Mouse (Mus musculus) neural tube, embryonic 15.5 days (tissue): ENCODE results near the gene Vmp1. TPM values are rescaled to one million over a fixed set of nuclear protein-coding genes. Genes with fewer than 3 reads are reported as not detected.

ENCODE experiments used
- ATAC-seq: fragments of 200-750 bp; cut with Nextera tagmentation; 2 replicates; pipeline ENCODE4 v1.8.0; 2017; ENCODE audit warnings: mild to moderate bottlenecking, moderate TSS enrichment, moderate library complexity; ENCODE audit not compliant: low FRiP score
- H3K27ac ChIP-seq: fragments of 300-500 bp; sonication (generic); replicated peaks from 2 replicates; pipeline ENCODE4 v1.5.1; 2015; ENCODE audit warnings: mild to moderate bottlenecking, inconsistent platforms
- H3K27me3 ChIP-seq: fragments of 300-500 bp; sonication (generic); replicated peaks from 2 replicates; pipeline ENCODE4 v1.6.1; 2015; ENCODE audit warnings: inconsistent platforms
- H3K36me3 ChIP-seq: fragments of 300-500 bp; sonication (generic); 2 replicates; pipeline ENCODE4 v1.6.1; 2015; ENCODE audit warnings: inconsistent platforms
- H3K4me1 ChIP-seq: fragments of 300-500 bp; sonication (generic); 2 replicates; pipeline ENCODE4 v1.6.1; 2015; ENCODE audit warnings: inconsistent platforms
- H3K4me2 ChIP-seq: fragments of 300-500 bp; sonication (generic); 2 replicates; pipeline ENCODE4 v1.6.1; 2015; ENCODE audit warnings: inconsistent platforms, mild to moderate bottlenecking, moderate library complexity
- H3K4me3 ChIP-seq: fragments of 300-500 bp; sonication (generic); replicated peaks from 2 replicates; pipeline ENCODE4 v1.5.1; 2015; ENCODE audit warnings: mild to moderate bottlenecking, inconsistent platforms
- H3K9ac ChIP-seq: fragments of 300-500 bp; sonication (generic); replicated peaks from 2 replicates; pipeline ENCODE4 v1.6.1; 2015; ENCODE audit warnings: mild to moderate bottlenecking, inconsistent platforms
- H3K9me3 ChIP-seq: fragments of 300-500 bp; sonication (generic); replicated peaks from 2 replicates; pipeline ENCODE4 v1.6.1; 2016; ENCODE audit warnings: inconsistent platforms
- WGBS: fragments of 180-500 bp; shearing (Covaris S2); methylation state at CpG from one replicate; pipeline ENCODE4 v1.1.7; 2015; ENCODE audit warnings: mixed read lengths; 5-methylcytosine and 5-hydroxymethylcytosine counted together
- polyA plus RNA-seq: library from polyadenylated mRNA; unstranded; fragments of >200 nt; fragmentation: Nextera tagmentation; extraction: Ambion mirVana; gene quantifications from 2 replicates; pipeline ENCODE4 v1.2.1, GENCODE M21; 2015

Gene Vmp1
- polyA plus RNA-seq, 1 experiment from 2014 or later: 126 TPM

DNA sequence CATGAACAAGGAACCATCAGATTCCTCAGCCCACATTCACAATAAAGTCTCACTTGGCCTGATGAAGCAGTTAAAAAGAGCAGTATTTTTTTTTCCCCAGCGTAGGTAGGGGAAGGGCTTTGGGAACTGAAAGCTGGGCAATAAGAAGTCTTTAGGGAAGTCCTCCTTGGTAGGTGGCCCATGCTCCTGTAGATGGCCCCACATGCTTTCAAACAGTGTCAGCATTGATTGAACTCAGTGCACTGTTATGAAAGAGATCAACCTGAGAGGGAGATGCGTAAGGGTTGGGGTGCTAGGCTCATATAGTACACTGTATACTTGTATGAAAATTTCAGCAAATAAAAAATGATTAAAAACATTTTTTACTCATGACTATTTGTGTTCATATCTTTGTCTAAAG is 8.3 kb upstream of the Vmp1 start:
- WGBS: 88% methylated on average over 2 of the region's 2 CpGs
- H3K27ac ChIP-seq: no peak overlapping the region
- no peak overlapping the region for H3K4me2 ChIP-seq
- no peak for ATAC-seq
- H3K4me1 ChIP-seq: peaks cover 1% of the 10 kb centered on the region; the same call in 1 of the 2 replicates
- H3K9ac ChIP-seq: no peak overlapping the region
- H3K9me3 ChIP-seq: no peaks in the 10 kb centered on the region
- no peak overlapping the region for H3K4me3 ChIP-seq
- no peaks in the 10 kb centered on the region for H3K27me3 ChIP-seq
- peaks cover 59% of the 10 kb centered on the region for H3K36me3 ChIP-seq

DNA sequence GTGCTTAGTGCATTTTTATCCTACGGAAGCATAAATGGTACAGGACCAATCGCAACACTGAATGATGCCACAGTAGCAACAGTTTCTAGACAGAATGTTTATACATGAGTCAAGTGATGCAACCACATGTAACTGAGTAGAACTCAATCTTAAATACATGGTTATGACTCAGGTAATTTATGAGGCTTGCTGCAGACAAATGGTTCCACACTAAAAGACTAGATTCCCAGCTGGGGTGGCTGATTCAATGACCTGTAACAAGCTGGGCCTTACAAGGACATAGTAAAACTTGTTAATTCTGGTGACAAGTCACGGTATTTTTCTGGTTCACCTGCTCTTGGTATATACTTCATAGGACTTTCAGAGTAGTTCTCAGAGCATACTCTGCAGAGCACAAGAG is 7.8 kb upstream of the Vmp1 start:
- no peaks in the 10 kb centered on the region for H3K9me3 ChIP-seq
- no peaks in the 10 kb centered on the region for H3K27me3 ChIP-seq
- H3K9ac ChIP-seq: no peak overlapping the region
- peaks cover 55% of the 10 kb centered on the region for H3K36me3 ChIP-seq
- H3K27ac ChIP-seq: no peak overlapping the region
- H3K4me3 ChIP-seq: no peak overlapping the region
- peaks cover 3% of the 10 kb centered on the region; the same call in 1 of the 2 replicates for H3K4me1 ChIP-seq
- ATAC-seq: no peak
- H3K4me2 ChIP-seq: no peak overlapping the region
- 93% methylated on average over 3 of the region's 3 CpGs for WGBS

DNA sequence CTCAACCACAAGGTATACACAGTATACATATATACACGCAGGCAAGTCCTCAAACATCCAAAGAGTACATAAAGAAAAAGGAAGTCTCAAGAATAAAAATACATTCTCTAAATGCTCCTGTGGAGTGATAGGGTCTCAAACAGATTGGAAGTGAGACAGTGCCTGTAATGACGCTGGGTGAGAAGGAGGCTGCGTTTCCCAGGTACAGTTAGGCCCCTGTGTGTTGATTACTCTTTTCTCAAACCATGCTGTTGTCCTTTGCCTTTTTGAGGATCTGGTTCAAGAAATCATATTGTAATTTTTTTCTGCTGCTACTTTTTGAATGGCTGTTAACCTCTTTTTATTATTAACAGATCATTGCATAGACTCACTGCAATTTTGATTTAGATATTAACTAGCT is 6.7 kb upstream of the Vmp1 start:
- Histone ChIP-seq H3K27me3 (no peaks in the 10 kb centered on the region), H3K4me3 (no peak overlapping the region), H3K4me2 (no peak overlapping the region), H3K9ac (no peak overlapping the region), H3K36me3 (peaks cover 50% of the 10 kb centered on the region), H3K27ac (no peak overlapping the region), H3K4me1 (peaks cover 10% of the 10 kb centered on the region), H3K9me3 (no peaks in the 10 kb centered on the region)
- ATAC-seq: no peak
- 95% methylated on average over 3 of the region's 3 CpGs for WGBS

DNA sequence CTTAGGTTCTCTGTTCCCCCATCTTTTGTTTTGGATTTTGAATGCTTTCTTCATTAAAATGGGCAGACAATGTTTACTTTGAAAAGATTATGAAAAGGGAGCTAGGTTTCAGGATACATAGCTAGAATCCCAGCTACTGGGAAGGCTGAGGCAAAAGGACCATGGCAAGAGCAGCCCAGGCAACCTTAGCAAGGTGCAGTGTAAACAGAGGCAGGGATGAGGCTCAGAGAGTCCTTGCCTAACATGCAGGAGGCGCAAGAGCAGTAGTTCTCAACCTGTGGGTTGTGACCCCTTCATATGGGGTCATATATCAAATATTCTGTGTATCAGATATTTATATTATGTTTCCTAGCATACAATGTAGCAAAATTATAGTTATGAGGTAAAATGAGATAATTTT is 1.7 kb upstream of the Vmp1 start:
- Histone ChIP-seq H3K36me3 (peaks cover 14% of the 10 kb centered on the region), H3K9me3 (no peaks in the 10 kb centered on the region), H3K27me3 (no peaks in the 10 kb centered on the region), H3K27ac (no peak overlapping the region), H3K4me2 (peak overlapping the region; percentile 86; the same call in 1 of the 2 replicates), H3K4me3 (no peak overlapping the region), H3K4me1 (peaks cover 39% of the 10 kb centered on the region), H3K9ac (no peak overlapping the region)
- WGBS: 93% methylated on average over 1 of the region's 1 CpGs
- no peak for ATAC-seq

DNA sequence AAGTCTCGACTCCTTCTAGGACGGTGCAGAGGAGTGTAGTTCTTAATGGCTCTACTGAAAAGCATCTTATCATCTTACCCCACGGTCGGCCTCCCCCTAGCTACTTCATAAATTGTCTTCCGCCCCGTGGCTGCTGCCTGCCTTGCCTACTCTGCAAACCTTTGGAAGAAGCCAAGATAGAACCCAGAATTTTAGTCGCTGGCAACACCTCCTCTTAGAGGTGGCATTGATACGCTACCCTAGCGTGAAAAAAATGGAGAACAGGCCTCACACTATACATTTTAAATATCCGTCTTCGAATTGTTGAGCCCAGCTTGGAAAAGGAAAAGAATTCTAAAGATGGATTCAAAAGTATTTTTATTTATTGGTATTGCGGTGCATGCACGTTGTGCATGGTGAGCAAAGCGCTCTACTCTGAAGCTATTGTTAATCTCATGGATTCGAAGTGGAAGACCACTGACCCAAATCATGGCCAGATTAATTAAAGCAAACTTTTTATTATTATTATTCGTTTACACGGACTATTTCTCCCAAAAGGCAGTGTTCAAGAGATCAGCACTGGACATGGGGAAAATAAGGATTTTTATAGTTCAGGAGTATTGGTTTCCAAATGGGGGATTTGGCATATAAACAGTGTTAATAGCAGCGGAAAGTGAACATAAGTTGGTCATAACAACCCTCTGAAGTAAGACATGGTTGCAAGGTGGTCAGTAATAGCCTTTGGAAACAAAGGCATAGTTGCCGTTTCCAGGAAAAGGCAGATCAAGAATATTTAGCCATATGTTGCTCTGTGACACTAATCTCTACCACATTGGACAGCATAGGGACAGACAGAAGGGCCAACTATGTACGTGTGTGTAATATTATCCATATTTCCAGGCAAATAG is 733 bp upstream of the Vmp1 start:
- Histone ChIP-seq H3K4me3 (peak overlapping the region; percentile 91), H3K9ac (peak overlapping the region; percentile 89), H3K27me3 (no peaks in the 10 kb centered on the region), H3K36me3 (peaks cover 5% of the 10 kb centered on the region), H3K4me1 (peaks cover 39% of the 10 kb centered on the region), H3K4me2 (peak overlapping the region; percentile 86), H3K9me3 (no peaks in the 10 kb centered on the region), H3K27ac (peak overlapping the region; percentile 90)
- no peak for ATAC-seq
- WGBS: 10% methylated on average over 20 of the region's 20 CpGs

DNA sequence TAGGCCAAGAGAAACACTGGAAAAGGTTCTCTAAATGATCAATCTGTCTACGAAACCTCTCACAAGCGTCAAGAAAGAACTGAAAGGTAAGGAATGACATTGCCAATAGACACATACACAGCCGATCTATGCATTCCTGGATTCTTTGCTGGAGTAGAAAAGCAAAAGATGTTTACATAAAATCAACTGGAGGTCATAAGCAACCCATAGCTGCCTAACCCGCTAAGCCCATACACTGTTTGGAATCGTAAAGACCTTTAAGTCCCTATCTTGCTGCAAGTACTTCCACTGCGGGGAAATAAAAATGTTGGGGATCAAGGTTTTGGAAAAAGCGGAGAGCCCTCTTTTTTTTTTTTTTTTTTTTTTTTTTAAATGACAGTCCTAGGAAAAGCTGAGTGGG is 775 bp downstream of the Vmp1 start:
- H3K27ac ChIP-seq: no peak overlapping the region; the same call in 1 of the 2 replicates
- no peak for ATAC-seq
- H3K36me3 ChIP-seq: no peaks in the 10 kb centered on the region
- peak overlapping the region; percentile 86 for H3K4me2 ChIP-seq
- no peaks in the 10 kb centered on the region for H3K9me3 ChIP-seq
- peak overlapping the region; percentile 89 for H3K9ac ChIP-seq
- WGBS: 45% methylated on average over 7 of the region's 7 CpGs
- peaks cover 39% of the 10 kb centered on the region for H3K4me1 ChIP-seq
- H3K27me3 ChIP-seq: no peaks in the 10 kb centered on the region
- H3K4me3 ChIP-seq: peak overlapping the region; percentile 91

DNA sequence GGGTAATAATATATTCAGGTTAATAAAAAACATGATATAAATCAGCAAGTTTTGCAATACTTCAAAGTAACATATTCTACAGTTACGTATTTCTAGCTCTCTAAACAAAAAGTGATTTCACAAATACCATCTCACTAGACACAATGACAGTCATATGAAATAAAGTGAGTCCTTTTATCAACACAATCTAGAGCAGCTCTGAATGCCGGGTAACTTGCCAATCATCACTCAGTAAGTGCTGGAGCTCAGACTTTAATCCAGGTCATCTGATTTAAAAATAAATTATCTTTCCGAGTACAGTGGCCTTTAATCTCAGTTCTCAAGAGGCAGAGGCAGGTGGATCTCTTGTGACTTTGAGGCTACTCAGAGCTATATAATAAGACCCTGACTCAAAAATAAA is 2.2 kb downstream of the Vmp1 start:
- Histone ChIP-seq H3K4me3 (no peak overlapping the region), H3K9me3 (no peaks in the 10 kb centered on the region), H3K27me3 (no peaks in the 10 kb centered on the region), H3K4me1 (peaks cover 36% of the 10 kb centered on the region), H3K36me3 (no peaks in the 10 kb centered on the region), H3K4me2 (no peak overlapping the region), H3K27ac (no peak overlapping the region), H3K9ac (no peak overlapping the region)
- ATAC-seq: no peak
- 97% methylated on average over 3 of the region's 3 CpGs for WGBS

DNA sequence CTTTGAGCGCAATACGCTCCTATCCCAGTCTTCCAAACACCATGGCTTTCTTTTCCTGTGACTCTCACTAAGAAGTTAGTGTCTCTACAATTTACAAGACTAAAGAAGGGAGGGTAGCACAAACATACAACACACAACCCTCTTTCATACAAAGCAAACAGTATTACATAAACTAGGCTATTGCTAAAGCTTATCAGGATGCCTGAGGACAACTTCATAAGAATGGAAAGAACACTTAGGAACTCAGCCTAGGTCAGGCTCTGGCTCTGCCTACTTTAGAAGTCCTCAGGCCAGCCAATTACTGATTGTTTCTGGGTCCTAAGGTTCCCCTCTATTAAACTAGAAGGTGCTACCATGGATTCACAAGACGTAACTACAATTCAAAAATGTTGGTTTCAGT is 2.9 kb downstream of the Vmp1 start:
- H3K27me3 ChIP-seq: no peaks in the 10 kb centered on the region
- H3K36me3 ChIP-seq: no peaks in the 10 kb centered on the region
- WGBS: 94% methylated on average over 3 of the region's 3 CpGs
- H3K27ac ChIP-seq: no peak overlapping the region
- no peak overlapping the region for H3K9ac ChIP-seq
- no peak overlapping the region for H3K4me2 ChIP-seq
- H3K4me3 ChIP-seq: no peak overlapping the region
- peaks cover 33% of the 10 kb centered on the region for H3K4me1 ChIP-seq
- H3K9me3 ChIP-seq: no peaks in the 10 kb centered on the region
- no peak for ATAC-seq

DNA sequence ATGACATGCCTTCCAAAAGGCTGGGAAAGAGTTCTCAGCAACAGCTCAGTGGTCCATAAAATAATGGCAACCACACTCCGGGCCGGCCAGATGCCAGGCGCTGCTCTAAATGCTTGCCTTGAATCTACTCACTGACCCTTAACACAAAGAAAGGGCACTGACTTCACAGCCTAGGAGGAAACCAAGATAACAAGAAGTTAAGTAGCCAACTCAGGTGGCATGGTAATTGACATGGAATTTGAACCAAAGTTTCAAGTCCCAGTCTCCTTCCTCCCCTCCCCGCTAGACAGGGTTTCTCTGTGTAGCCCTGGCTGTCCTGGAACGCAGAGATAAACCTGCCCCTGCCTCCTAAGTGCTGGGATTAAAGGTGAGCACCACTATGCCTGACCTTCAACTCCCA is 4.7 kb downstream of the Vmp1 start:
- 63% methylated on average over 5 of the region's 5 CpGs for WGBS

DNA sequence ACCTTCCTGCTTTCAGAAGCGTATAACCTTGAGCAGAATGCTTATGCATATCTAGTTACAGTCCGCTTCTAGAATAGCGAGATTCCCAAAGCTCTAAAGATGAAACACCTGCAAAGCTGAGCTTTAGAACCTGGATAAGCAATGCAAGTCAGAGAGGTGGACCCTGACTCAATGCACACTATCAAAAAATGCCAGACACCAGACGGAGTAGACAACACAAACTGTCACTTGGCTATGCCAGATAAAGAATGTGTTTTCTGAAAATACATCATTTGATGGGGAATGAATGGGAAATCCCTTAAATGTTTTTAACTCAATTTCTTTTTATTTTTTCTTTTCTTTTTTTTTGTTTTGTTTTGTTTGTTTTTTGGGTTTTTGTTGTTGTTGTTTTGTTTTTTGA is 8.1 kb downstream of the Vmp1 start:
- no peak for ATAC-seq
- Histone ChIP-seq H3K9ac (no peak overlapping the region), H3K4me3 (no peak overlapping the region), H3K4me2 (no peak overlapping the region), H3K9me3 (no peaks in the 10 kb centered on the region), H3K36me3 (no peaks in the 10 kb centered on the region), H3K4me1 (no peaks in the 10 kb centered on the region), H3K27me3 (no peaks in the 10 kb centered on the region), H3K27ac (no peak overlapping the region)
- 95% methylated on average over 4 of the region's 4 CpGs for WGBS

More for the DNA sequence above, 4.7 kb downstream of the Vmp1 start:
- Histone ChIP-seq H3K9me3 (no peaks in the 10 kb centered on the region), H3K9ac (no peak overlapping the region), H3K36me3 (no peaks in the 10 kb centered on the region), H3K4me1 (peaks cover 18% of the 10 kb centered on the region), H3K4me3 (no peak overlapping the region), H3K27ac (no peak overlapping the region), H3K4me2 (no peak overlapping the region), H3K27me3 (no peaks in the 10 kb centered on the region)
- ATAC-seq: no peak

DNA sequence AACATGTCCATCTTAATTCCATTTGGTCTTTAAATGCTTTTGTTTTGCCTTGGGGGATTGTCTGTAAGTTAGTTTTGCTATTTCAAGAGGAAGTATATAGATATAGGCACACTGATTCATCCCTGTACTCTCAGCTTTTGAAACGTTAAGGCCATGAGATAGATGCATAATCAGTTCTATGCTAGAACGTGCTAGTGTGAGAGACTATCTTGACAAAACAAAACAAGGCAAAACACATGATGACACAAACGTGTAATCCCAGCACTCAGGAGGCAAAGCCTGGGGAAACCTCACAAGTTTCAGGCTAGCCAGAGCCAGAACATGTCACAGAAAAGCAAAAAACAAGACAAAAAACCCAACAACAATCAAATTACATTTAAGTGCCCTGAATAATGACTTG is 10.9 kb downstream of the Vmp1 start:
- WGBS: 87% methylated on average over 3 of the region's 3 CpGs

DNA sequence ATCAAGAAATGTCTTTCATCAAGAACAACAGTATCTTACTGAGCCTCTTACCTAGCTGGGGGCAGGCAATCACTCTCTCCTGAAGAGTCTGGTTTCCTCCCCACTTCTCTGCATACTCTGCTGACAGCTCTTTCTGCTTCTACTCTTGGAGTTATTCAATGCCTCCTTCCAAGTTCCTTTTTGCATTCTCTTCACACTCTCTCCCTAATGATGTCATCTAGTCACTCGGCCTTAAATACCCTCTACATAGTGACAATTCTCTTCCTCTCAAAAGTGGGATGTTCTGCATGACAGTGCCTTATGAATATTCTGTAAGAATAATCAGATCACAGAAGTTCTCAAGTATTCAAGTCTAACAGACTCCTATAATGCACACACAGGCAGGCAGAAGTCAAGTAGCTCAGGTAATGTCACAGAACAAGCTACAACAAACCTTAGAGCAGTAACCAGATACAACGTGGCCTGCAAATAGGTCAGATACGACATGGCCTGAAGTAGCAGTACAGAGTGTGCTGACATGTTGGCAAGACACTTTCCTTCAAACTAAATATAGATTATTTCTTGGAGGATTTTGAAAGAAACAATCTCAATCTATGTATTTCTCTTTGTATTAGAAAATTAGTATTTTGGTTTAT is 12.5 kb downstream of the Vmp1 start:
- Histone ChIP-seq H3K36me3 (no peaks in the 10 kb centered on the region), H3K9ac (no peak overlapping the region), H3K27ac (no peak overlapping the region), H3K4me1 (no peaks in the 10 kb centered on the region), H3K9me3 (no peaks in the 10 kb centered on the region), H3K4me3 (no peak overlapping the region), H3K27me3 (no peaks in the 10 kb centered on the region), H3K4me2 (no peak overlapping the region)
- no peak for ATAC-seq
- 73% methylated on average over 3 of the region's 3 CpGs for WGBS

More for the DNA sequence above, 10.9 kb downstream of the Vmp1 start:
- H3K9ac ChIP-seq: no peak overlapping the region
- H3K4me1 ChIP-seq: no peaks in the 10 kb centered on the region
- H3K27ac ChIP-seq: no peak overlapping the region
- H3K36me3 ChIP-seq: no peaks in the 10 kb centered on the region
- H3K4me2 ChIP-seq: no peak overlapping the region
- no peaks in the 10 kb centered on the region for H3K9me3 ChIP-seq
- ATAC-seq: no peak
- H3K27me3 ChIP-seq: no peaks in the 10 kb centered on the region
- no peak overlapping the region for H3K4me3 ChIP-seq
